Mouse (Mus musculus): ENCODE results near the gene Olfr370.
"Not testable (repeated sequence)": the region's sequence is repeated elsewhere in the genome, so short reads cannot be mapped to it uniquely, and the experiment has no call there.

The Olfr370 gene

GRCm38 (mm10) chr8:83535736-83536135, at the start of gene Olfr370:
Gene Olfr370 (plus strand): TSS chr8:83535780.
- DNase-seq (ENCODE audit: inconsistent age in 2 of 2, low spot score in 1 of 2), result no peak

- no peak for DNase-seq (ENCODE audit: inconsistent age in 2 of 2, low spot score in 1 of 2)
Measured at GRCm38 (mm10) chr8:83511696-83512095, 23.9 kb upstream of the Olfr370 start.

DNA sequence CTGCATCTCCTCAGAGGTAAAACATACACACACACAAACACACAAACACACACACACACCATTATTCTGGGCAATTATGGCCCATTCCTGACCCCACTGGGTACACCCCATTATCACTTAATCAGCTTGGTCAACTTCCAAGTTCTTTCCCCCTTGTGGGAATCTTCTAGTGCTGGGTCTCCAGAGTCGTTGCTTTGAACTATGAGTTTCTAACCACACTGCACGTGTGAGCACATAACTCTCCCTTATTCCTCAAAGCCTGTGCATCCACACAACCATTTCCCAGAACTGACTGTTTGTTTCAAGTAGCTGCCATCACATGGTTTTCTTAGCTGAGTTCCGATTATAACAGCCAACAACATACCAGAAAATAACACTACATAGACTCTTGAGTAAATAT, 15.1 kb upstream of the Olfr370 start:
- no peak for DNase-seq (ENCODE audit: inconsistent age in 2 of 2, low spot score in 1 of 2)

DNA sequence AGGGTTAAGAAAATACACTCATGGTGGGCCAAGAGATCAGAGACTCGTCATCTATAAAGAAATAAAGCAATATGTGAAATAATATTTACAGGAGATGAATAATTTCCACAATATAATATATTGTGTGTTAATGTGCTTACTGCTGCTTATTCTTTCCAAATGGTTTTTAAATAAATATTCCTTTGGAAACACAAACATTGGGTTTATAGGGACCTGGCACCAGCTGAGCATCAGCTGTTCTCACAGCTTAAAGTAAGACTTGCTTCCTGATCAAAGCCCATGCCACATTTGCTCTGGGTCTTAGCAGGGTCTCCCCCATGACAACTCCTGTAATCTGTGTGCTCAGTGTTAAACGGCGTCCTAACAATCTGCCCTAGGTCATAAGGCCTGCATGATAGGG, 14.7 kb upstream of the Olfr370 start:
- DNase-seq (ENCODE audit: inconsistent age in 2 of 2, low spot score in 1 of 2), result not testable (repeated sequence)

DNA sequence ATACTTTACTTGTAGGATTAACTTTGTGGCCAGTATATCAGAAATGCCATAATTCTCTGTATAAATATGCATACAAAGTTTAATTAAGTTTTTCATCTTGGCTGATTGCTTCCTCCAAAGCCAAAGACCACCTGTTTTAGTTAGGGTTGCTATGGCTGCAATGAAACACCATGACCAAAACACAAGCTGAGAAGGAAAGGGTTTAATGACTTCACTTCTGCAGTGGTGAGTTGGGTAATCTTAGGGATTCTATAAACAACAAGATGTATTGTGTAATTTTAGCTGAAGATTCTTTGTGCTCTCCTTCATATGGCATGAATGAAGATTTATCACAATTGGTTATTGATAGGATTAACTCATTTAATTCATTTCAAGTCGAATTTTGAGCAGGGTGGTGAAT, 14.3 kb upstream of the Olfr370 start:
- DNase-seq (ENCODE audit: inconsistent age in 2 of 2, low spot score in 1 of 2), result no peak

DNA sequence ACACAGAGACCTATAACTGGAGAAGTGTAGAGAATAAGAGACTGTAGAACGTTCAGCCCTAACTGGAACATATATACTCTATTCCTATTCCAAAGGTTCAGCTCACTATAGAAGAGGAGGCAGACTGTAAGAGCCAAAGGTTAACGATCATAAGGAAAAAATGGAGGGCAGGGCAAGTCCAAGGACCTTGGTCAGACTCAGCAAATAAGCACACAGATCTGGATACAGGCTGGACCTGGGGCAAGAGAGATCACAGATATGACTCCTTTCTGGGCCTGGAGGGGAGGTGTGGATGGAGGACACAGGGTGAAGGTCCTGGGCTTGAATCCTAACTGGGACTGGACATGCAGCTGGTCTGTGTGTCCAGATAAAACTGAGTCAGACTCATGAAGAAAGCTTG, 778 bp upstream of the Olfr370 start:
- DNase-seq (ENCODE audit: inconsistent age in 2 of 2, low spot score in 1 of 2), result no peak

GRCm38 (mm10) chr8:83562669-83563068, 27.1 kb downstream of the Olfr370 start:
- DNase-seq (ENCODE audit: inconsistent age in 2 of 2, low spot score in 1 of 2), result no peak

GRCm38 (mm10) chr8:83563246-83563645, 27.7 kb downstream of the Olfr370 start:
- no peak for DNase-seq (ENCODE audit: inconsistent age in 2 of 2, low spot score in 1 of 2)

GRCm38 (mm10) chr8:83565731-83566375, 30.3 kb downstream of the Olfr370 start:
- DNase-seq (ENCODE audit: inconsistent age in 2 of 2, low spot score in 1 of 2), result peak; percentile 28 to 54

DNA sequence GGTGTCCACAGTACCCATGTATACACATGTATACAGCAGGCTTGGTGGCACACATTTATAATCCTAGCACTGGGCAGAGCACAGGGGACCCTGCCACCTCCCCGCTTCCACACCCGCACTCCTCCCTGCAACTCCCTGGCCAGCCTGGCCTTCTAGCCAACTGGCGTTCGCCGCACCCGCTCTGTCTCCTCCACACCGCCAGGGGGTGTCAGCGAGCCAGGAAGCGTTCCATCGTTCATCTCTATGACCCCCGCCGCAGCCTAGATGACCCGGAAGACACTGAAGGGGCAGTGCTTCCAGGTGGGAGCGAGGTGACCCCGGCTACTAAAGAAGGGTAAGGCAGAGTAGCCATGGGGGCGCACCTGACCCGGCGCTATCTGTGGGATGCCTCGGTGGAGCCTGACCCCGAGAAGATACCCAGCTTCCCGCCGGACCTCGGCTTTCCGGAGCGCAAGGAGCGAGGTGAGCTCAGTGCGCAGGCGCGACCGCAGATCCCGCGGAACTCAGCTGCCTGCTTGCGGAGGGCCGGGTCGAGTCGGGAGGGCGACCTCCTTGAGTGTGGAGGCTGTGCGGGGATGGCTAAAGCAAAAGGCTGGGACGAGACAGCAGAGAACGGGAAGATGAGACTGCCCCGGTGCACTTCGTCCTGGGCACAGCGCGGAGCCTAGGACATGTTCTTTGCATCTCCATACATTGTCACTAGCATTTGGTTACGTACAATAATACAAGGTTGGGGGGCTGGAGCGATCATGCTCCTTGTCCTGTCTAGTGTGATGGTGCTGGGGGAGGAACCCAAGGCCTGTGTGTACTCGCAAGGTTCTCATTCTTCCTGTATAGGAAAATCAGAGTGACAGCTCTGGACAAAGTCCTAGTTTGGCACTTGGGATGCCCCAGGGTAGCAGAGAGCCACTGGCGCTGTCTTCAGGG, 31.2 kb downstream of the Olfr370 start, which contains the start of gene Ndufb7:
TSS of gene Ndufb7 (plus strand) at position 203 of the 927 bp plus-strand sequence.
- DNase-seq (ENCODE audit: inconsistent age in 2 of 2, low spot score in 1 of 2), result peak; percentile 95 to 99

GRCm38 (mm10) chr8:83567668-83568067, 32.1 kb downstream of the Olfr370 start:
- DNase-seq (ENCODE audit: inconsistent age in 2 of 2, low spot score in 1 of 2), result peak in 1 of 2 experiments; percentile 14

DNA sequence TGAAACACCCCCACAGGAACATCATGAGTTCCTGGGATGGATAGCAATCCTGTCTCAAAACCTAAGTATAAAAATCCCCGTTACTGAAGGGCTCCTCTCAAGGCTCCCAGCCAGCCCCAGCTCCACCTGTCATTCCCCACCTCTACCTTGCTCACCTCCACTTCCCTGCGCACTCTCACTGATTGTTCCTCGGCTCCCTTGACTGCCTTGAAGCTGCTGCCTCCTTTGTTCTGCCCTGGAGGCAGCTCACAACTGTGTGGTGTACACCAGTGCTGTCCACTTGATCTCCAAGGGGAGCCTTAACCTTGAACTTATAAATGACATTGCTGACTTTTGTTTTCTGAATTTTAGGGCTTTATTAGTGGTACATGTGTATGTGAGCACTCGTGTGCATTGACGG, 32.5 kb downstream of the Olfr370 start:
- DNase-seq (ENCODE audit: inconsistent age in 2 of 2, low spot score in 1 of 2), result peak; percentile 13 to 50

GRCm38 (mm10) chr8:83568755-83569154, 33.2 kb downstream of the Olfr370 start:
- peak in 1 of 2 experiments; percentile 8 for DNase-seq (ENCODE audit: inconsistent age in 2 of 2, low spot score in 1 of 2)

DNA sequence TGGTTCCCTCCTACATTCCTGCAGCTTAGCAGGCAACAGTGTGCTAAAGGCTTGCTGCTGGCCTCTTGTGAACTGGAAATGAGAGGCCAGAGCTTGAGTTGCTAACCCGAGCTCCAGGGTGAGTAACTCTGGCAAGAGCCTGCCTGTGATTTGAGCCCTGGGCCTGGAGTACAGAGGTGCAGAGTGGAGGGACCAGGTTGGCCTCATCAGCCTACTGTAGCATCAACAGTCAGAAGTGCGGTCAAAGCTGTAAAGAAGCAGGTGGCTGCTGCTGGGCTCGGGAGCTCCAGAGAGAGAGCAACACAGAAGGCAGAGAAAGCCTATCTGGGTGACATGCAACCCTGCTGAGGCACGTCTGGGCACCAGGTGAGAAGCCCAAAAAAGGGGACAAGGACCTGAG, 33.6 kb downstream of the Olfr370 start:
- peak in 1 of 2 experiments; percentile 41 for DNase-seq (ENCODE audit: inconsistent age in 2 of 2, low spot score in 1 of 2)

- DNase-seq (ENCODE audit: inconsistent age in 2 of 2, low spot score in 1 of 2), result peak; percentile 12 to 27
Measured at GRCm38 (mm10) chr8:83570272-83571000, 34.9 kb downstream of the Olfr370 start.

DNA sequence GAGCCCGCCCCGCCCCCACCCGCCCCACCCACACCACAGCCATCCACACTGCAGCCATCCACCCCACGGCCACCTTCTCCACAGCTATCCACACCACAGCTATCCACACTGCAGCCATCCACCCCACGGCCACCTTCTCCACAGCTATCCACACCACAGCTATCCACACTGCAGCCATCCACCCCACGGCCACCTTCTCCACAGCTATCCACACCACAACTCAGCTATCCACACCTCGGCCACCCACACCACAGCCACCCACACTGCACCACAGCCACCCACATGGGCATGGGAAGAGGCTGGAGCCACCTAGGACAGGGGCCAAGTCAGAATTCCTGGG, 35.4 kb downstream of the Olfr370 start:
- DNase-seq (ENCODE audit: inconsistent age in 2 of 2, low spot score in 1 of 2), result not testable (repeated sequence)

DNA sequence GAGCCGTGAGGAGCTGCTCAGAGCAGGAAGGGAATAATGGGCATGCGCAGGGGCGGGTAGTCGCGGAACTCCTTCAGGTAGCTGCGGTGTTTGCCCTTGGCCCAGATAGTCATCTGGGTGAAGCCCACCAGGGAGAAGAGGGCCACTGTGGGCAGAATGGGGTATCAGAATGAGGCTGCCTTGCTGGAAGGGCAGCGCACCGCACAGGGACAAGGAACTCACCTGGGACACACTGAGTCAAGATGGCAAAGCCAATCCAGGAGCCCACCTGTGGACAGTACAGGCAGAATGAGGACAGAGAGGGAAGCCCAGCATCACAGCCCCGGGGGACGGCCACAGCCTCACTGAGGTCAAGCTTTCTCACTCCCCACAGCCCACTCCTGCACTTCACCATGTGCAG, 36.2 kb downstream of the Olfr370 start:
- peak; percentile 7 to 27 for DNase-seq (ENCODE audit: inconsistent age in 2 of 2, low spot score in 1 of 2)

- DNase-seq (ENCODE audit: inconsistent age in 2 of 2, low spot score in 1 of 2), result peak; percentile 7 to 23
Measured at GRCm38 (mm10) chr8:83572246-83572812, 36.7 kb downstream of the Olfr370 start.

GRCm38 (mm10) chr8:83573140-83573875, 37.7 kb downstream of the Olfr370 start:
- peak; percentile 23 to 52 for DNase-seq (ENCODE audit: inconsistent age in 2 of 2, low spot score in 1 of 2)

- DNase-seq (ENCODE audit: inconsistent age in 2 of 2, low spot score in 1 of 2), result peak in 1 of 2 experiments; percentile 33
Measured at GRCm38 (mm10) chr8:83574631-83575315, 39.2 kb downstream of the Olfr370 start.

Measured in adrenal gland, adult (tissue).